Mouse (Mus musculus): ENCODE data around the gene Agk. TPM values are rescaled to one million over a fixed set of nuclear protein-coding genes. Genes with fewer than 3 reads are reported as not detected.

The Agk gene
- polyA plus RNA-seq, 1 experiment from 2014 or later, result 49.5 TPM

- Histone ChIP-seq H3K9me3 (replicated peaks; ENCODE audit: control insufficient read depth, low read length) (no peaks in the 10 kb centered on the region), H3K27me3 (replicated peaks; ENCODE audit: control insufficient read depth, insufficient read depth, low read length) (no peaks in the 10 kb centered on the region), H3K4me2 (ENCODE audit: low read length) (no peak overlapping the region), H3K36me3 (ENCODE audit: control insufficient read depth, insufficient read depth, low read length) (0 out of 2 replicates have a peak, but pooled peaks cover 15% of the 10 kb centered on the region), H3K9ac (ENCODE audit: low read length) (no peak overlapping the region), H3K4me1 (ENCODE audit: control insufficient read depth, insufficient read depth, low read length) (no peaks in the 10 kb centered on the region), H3K27ac (ENCODE audit: low read depth, low read length) (0 out of 2 replicates have a peak overlapping the region, but pooled peaks have one; percentile 50), H3K4me3 (ENCODE audit: low read depth, low read length) (no peak overlapping the region)
- peak; percentile 48; the same call in 1 of the 2 replicates for ATAC-seq
- 69% methylated on average over 1 of the region's 1 CpGs for WGBS
- no peak for DNase-seq (ENCODE audit: low spot score)
Observed at GRCm38 (mm10) chr6:40347772-40348111, 22.8 kb downstream of the Agk start.

- Histone ChIP-seq H3K4me3 (ENCODE audit: low read depth, low read length) (no peak overlapping the region), H3K9ac (ENCODE audit: low read length) (no peak overlapping the region), H3K9me3 (replicated peaks; ENCODE audit: control insufficient read depth, low read length) (no peaks in the 10 kb centered on the region), H3K4me2 (ENCODE audit: low read length) (no peak overlapping the region), H3K27me3 (replicated peaks; ENCODE audit: control insufficient read depth, insufficient read depth, low read length) (no peaks in the 10 kb centered on the region), H3K4me1 (ENCODE audit: control insufficient read depth, insufficient read depth, low read length) (no peaks in the 10 kb centered on the region), H3K36me3 (ENCODE audit: control insufficient read depth, insufficient read depth, low read length) (0 out of 2 replicates have a peak, but pooled peaks cover 24% of the 10 kb centered on the region), H3K27ac (ENCODE audit: low read depth, low read length) (no peak overlapping the region)
- no peak for ATAC-seq
- DNase-seq (ENCODE audit: low spot score), result no peak
Observed at GRCm38 (mm10) chr6:40350041-40350440, 25.1 kb downstream of the Agk start.

DNA sequence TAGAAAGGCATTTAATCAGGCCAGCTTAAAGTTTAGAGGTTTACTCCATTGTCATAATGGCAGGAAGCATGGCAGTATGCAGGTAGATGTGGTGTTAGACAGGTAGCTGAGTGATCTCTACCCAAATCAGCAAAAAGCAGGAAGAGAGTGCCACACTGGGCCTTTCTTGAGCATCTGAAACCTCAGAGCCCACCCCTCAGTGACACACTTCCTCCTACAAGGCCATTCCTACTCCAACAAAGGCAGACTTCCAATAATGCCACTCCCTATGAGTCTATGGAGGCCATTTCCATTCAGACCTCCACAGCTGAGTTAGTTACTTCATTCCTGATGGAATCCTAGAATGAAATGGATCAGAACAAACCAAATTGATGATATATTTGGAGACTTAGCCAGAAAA, 25.9 kb downstream of the Agk start:
- no peak overlapping the region for H3K27ac ChIP-seq (ENCODE audit: low read depth, low read length)
- H3K9ac ChIP-seq (ENCODE audit: low read length), result no peak overlapping the region
- H3K36me3 ChIP-seq (ENCODE audit: control insufficient read depth, insufficient read depth, low read length), result 0 out of 2 replicates have a peak, but pooled peaks cover 25% of the 10 kb centered on the region
- H3K27me3 ChIP-seq (replicated peaks; ENCODE audit: control insufficient read depth, insufficient read depth, low read length), result no peaks in the 10 kb centered on the region
- no peaks in the 10 kb centered on the region for H3K4me1 ChIP-seq (ENCODE audit: control insufficient read depth, insufficient read depth, low read length)
- H3K9me3 ChIP-seq (replicated peaks; ENCODE audit: control insufficient read depth, low read length), result no peaks in the 10 kb centered on the region
- no peak overlapping the region for H3K4me2 ChIP-seq (ENCODE audit: low read length)
- ATAC-seq (no peak), DNase-seq (ENCODE audit: low spot score) (no peak)
- no peak overlapping the region for H3K4me3 ChIP-seq (ENCODE audit: low read depth, low read length)

DNA sequence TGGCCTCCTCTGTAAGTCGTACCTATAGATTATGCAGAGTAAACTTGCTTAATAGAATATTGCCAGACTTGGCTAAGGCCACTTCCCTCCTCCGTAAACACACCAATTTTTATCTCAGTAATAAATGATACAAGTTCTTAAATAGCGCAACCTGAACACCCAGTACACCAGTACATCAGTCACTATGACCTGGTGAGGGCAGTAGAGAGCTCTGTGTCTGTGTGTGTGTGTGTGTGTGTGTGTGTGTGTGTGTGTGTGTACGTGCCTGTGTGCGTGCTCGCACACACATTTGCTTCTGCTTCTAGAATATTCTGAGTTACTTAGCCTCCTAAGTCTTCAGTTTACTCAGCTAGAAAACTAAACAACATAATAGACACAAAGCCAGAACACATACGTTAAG, 28.4 kb downstream of the Agk start:
- no peak for ATAC-seq
- Histone ChIP-seq H3K27me3 (replicated peaks; ENCODE audit: control insufficient read depth, insufficient read depth, low read length) (no peaks in the 10 kb centered on the region), H3K4me2 (ENCODE audit: low read length) (no peak overlapping the region), H3K36me3 (ENCODE audit: control insufficient read depth, insufficient read depth, low read length) (0 out of 2 replicates have a peak, but pooled peaks cover 24% of the 10 kb centered on the region), H3K9me3 (replicated peaks; ENCODE audit: control insufficient read depth, low read length) (no peaks in the 10 kb centered on the region), H3K4me1 (ENCODE audit: control insufficient read depth, insufficient read depth, low read length) (no peaks in the 10 kb centered on the region), H3K27ac (ENCODE audit: low read depth, low read length) (no peak overlapping the region), H3K9ac (ENCODE audit: low read length) (no peak overlapping the region), H3K4me3 (ENCODE audit: low read depth, low read length) (no peak overlapping the region)
- DNase-seq (ENCODE audit: low spot score), result no peak
- WGBS, result 91% methylated on average over 7 of the region's 7 CpGs

DNA sequence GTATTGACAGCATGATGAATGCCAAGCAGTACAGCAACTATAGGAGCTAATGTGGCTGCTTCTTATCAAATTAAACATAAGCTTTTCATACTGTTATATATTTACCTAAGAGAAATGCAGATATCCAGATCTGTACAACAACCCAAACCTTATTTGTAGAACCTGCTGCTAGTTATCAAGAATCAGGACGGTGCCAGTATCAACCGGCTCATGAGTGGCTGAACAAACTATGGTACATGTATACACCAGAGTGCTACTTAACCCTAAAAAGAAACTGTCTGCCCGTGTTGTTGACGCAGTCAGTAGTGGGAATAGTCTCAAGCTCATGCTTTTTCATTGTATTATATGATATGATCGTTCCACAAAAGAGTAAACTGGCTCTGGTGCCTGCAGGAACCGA, 46.1 kb downstream of the Agk start:
- no peak overlapping the region for H3K4me3 ChIP-seq (ENCODE audit: low read depth, low read length)
- WGBS, result 95% methylated on average over 6 of the region's 6 CpGs
- no peaks in the 10 kb centered on the region for H3K4me1 ChIP-seq (ENCODE audit: control insufficient read depth, insufficient read depth, low read length)
- no peak overlapping the region for H3K9ac ChIP-seq (ENCODE audit: low read length)
- no peaks in the 10 kb centered on the region for H3K27me3 ChIP-seq (replicated peaks; ENCODE audit: control insufficient read depth, insufficient read depth, low read length)
- H3K36me3 ChIP-seq (ENCODE audit: control insufficient read depth, insufficient read depth, low read length), result peaks cover 10% of the 10 kb centered on the region; the same call in 1 of the 2 replicates
- H3K9me3 ChIP-seq (replicated peaks; ENCODE audit: control insufficient read depth, low read length), result no peaks in the 10 kb centered on the region
- DNase-seq (ENCODE audit: low spot score), result no peak
- ATAC-seq, result no peak
- no peak overlapping the region for H3K4me2 ChIP-seq (ENCODE audit: low read length)
- no peak overlapping the region for H3K27ac ChIP-seq (ENCODE audit: low read depth, low read length)

DNA sequence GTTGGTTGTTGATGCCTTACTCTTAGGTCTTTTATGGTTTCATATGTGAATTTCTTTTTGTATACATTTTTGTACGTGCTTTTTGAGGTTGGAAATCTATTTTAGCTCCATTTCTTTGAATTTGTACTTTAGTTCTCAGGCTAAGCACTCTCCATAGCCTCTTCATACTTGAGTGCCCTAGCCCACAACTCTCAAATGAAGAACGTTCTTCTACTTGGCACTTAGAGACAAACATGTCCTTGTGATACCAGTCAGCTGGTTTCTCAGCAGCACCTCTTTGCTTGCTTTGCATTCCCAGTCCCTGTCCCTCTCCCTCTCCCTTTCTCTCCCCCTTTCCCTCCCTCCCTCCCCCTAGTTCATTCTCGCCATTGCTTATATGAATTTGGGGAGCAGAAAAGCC, 55.2 kb downstream of the Agk start:
- Histone ChIP-seq H3K9me3 (replicated peaks; ENCODE audit: control insufficient read depth, low read length) (no peaks in the 10 kb centered on the region), H3K4me3 (ENCODE audit: low read depth, low read length) (no peak overlapping the region), H3K9ac (ENCODE audit: low read length) (no peak overlapping the region), H3K27ac (ENCODE audit: low read depth, low read length) (no peak overlapping the region), H3K36me3 (ENCODE audit: control insufficient read depth, insufficient read depth, low read length) (peaks cover 16% of the 10 kb centered on the region; the same call in 1 of the 2 replicates), H3K4me2 (ENCODE audit: low read length) (no peak overlapping the region), H3K27me3 (replicated peaks; ENCODE audit: control insufficient read depth, insufficient read depth, low read length) (no peaks in the 10 kb centered on the region), H3K4me1 (ENCODE audit: control insufficient read depth, insufficient read depth, low read length) (no peaks in the 10 kb centered on the region)
- 87% methylated on average over 3 of the region's 3 CpGs for WGBS
- DNase-seq (ENCODE audit: low spot score), result no peak
- ATAC-seq, result no peak

DNA sequence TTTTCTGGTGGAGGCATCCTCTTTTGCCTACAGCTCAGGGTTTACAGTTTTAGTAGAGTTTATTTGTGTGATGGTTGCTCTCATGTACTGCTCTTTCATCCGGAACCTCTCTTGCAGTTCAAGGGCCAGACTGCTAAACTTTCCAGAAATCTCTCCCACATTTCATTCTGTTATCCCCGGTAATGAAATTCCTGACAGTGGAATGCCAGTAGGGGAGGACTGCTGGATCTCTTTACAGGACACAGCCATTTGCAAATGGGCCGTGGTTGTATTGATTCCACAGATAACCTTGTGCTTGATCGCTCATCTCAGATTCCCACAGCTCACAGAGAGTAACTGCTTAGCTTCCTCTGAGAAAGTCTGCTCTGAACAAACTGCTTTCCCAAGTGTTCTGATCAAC, 56.9 kb downstream of the Agk start:
- WGBS, result 93% methylated on average over 4 of the region's 4 CpGs
- no peak for DNase-seq (ENCODE audit: low spot score)
- Histone ChIP-seq H3K4me2 (ENCODE audit: low read length) (no peak overlapping the region), H3K4me1 (ENCODE audit: control insufficient read depth, insufficient read depth, low read length) (no peaks in the 10 kb centered on the region), H3K4me3 (ENCODE audit: low read depth, low read length) (no peak overlapping the region), H3K27ac (ENCODE audit: low read depth, low read length) (no peak overlapping the region), H3K9me3 (replicated peaks; ENCODE audit: control insufficient read depth, low read length) (no peaks in the 10 kb centered on the region), H3K27me3 (replicated peaks; ENCODE audit: control insufficient read depth, insufficient read depth, low read length) (no peaks in the 10 kb centered on the region), H3K9ac (ENCODE audit: low read length) (no peak overlapping the region), H3K36me3 (ENCODE audit: control insufficient read depth, insufficient read depth, low read length) (peaks cover 19% of the 10 kb centered on the region)
- ATAC-seq, result no peak

GRCm38 (mm10) chr6:40385682-40386081, 60.7 kb downstream of the Agk start:
- Histone ChIP-seq H3K27ac (ENCODE audit: low read depth, low read length) (no peak overlapping the region), H3K9me3 (replicated peaks; ENCODE audit: control insufficient read depth, low read length) (no peaks in the 10 kb centered on the region), H3K27me3 (replicated peaks; ENCODE audit: control insufficient read depth, insufficient read depth, low read length) (no peaks in the 10 kb centered on the region), H3K36me3 (ENCODE audit: control insufficient read depth, insufficient read depth, low read length) (peaks cover 29% of the 10 kb centered on the region), H3K4me1 (ENCODE audit: control insufficient read depth, insufficient read depth, low read length) (no peaks in the 10 kb centered on the region), H3K9ac (ENCODE audit: low read length) (no peak overlapping the region), H3K4me3 (ENCODE audit: low read depth, low read length) (no peak overlapping the region), H3K4me2 (ENCODE audit: low read length) (no peak overlapping the region)
- WGBS, result 72% methylated on average over 3 of the region's 3 CpGs
- DNase-seq (ENCODE audit: low spot score) (no peak), ATAC-seq (no peak)

DNA sequence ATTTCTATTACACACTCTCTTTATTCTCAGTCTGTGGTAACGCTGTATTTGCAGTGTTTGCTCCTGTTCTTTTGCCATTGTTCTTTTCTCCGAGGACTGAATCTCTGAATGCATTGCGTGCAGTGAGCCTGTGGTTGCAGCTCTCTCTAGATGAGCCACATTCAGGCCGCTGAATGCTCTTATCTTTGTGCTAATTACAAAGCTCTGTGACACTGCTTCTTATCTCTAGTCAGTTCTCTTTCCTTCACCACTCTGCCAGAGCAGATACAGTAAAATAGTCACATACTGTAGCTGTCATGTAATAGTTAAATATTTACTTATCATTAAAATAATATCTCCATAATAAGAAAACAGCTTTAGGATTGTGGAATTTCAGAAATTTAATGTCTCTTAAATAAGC, 63.7 kb downstream of the Agk start:
- H3K9me3 ChIP-seq (replicated peaks; ENCODE audit: control insufficient read depth, low read length), result no peaks in the 10 kb centered on the region
- H3K36me3 ChIP-seq (ENCODE audit: control insufficient read depth, insufficient read depth, low read length), result peaks cover 15% of the 10 kb centered on the region
- no peak overlapping the region for H3K4me3 ChIP-seq (ENCODE audit: low read depth, low read length)
- 73% methylated on average over 4 of the region's 4 CpGs for WGBS
- no peaks in the 10 kb centered on the region for H3K27me3 ChIP-seq (replicated peaks; ENCODE audit: control insufficient read depth, insufficient read depth, low read length)
- no peak overlapping the region for H3K9ac ChIP-seq (ENCODE audit: low read length)
- no peaks in the 10 kb centered on the region for H3K4me1 ChIP-seq (ENCODE audit: control insufficient read depth, insufficient read depth, low read length)
- H3K4me2 ChIP-seq (ENCODE audit: low read length), result no peak overlapping the region
- ATAC-seq, result no peak
- no peak overlapping the region for H3K27ac ChIP-seq (ENCODE audit: low read depth, low read length)
- no peak for DNase-seq (ENCODE audit: low spot score)
